Mouse (Mus musculus): ENCODE results near the gene Mroh9. TPM values are rescaled to one million over a fixed set of nuclear protein-coding genes. Genes with fewer than 3 reads are reported as not detected.

The Mroh9 gene
- total and polyA plus RNA-seq, 3 experiments, result not detected

- Histone ChIP-seq H3K9me3 (replicated peaks; ENCODE audit: low read length) (no peaks in the 10 kb centered on the region), H3K36me3 (replicated peaks in 1 of 2; ENCODE audit: control insufficient read depth in 1 of 2, insufficient read depth in 1 of 2, low read length in 1 of 2) (no peaks in the 10 kb centered on the region), H3K4me2 (ENCODE audit: insufficient read depth, low read depth, poor library complexity, severe bottlenecking) (no peak overlapping the region), H3K4me3 (replicated peaks in 1 of 3; ENCODE audit: low read depth in 2 of 3, low read length in 2 of 3, poor library complexity in 1 of 3) (no peak overlapping the region), H3K4me1 (ENCODE audit: control insufficient read depth in 1 of 2, insufficient read depth in 2 of 2) (no peaks in the 10 kb centered on the region), H3K79me2 (replicated peaks; ENCODE audit: control insufficient read depth, extremely low read depth, insufficient read depth, poor library complexity, severe bottlenecking) (no peaks in the 10 kb centered on the region), H3K27ac (ENCODE audit: insufficient read depth, low read depth) (no peak overlapping the region), H3K9ac (ENCODE audit: insufficient read depth, low read depth) (no peak overlapping the region), H3K27me3 (replicated peaks) (no peaks in the 10 kb centered on the region)
- TF ChIP-seq CTCF (conservative IDR thresholded peaks at IDR 0.05 in 1 of 2, IDR thresholded peaks at IDR 0.05 in 1 of 2; ENCODE audit: low read depth in 2 of 2, low read length in 2 of 2), result peak in 1 of 2 experiments; percentile 57; a peak in 2 of 4 replicates
- TF ChIP-seq SMC3 (IDR thresholded peaks at IDR 0.05; ENCODE audit: low read depth, low read length), result peak; percentile 32; the same call in 1 of the 2 replicates
- peak; percentile 59 for TF ChIP-seq RAD21 (IDR thresholded peaks at IDR 0.05; ENCODE audit: low read depth, low read length)
- TF ChIP-seq USF2 (conservative IDR thresholded peaks at IDR 0.05; ENCODE audit: low read depth, low read length), result no peak
- dilution Hi-C loops (cut with MboI; ENCODE audit: extremely low pct_ligation_motif_present, extremely low pct_unique_long_range_greater_than_20kb, low sequenced_read_pairs), result no loop called here
- DNase-seq (ENCODE audit: extremely low read depth), result peak; percentile 17
- in situ Hi-C loops (cut with MboI; ENCODE audit: low pct_ligation_motif_present, low pct_unique_long_range_greater_than_20kb, low sequenced_read_pairs), result no loop called here
These were observed 28.1 kb downstream of the Mroh9 start for GRCm38 (mm10) chr1:163057363-163057762.

GRCm38 (mm10) chr1:163055629-163056028 lies 29.8 kb downstream of the Mroh9 start:
- H3K4me2 ChIP-seq (ENCODE audit: insufficient read depth, low read depth, poor library complexity, severe bottlenecking), result no peak overlapping the region
- H3K4me3 ChIP-seq (replicated peaks in 1 of 3; ENCODE audit: low read depth in 2 of 3, low read length in 2 of 3, poor library complexity in 1 of 3), result no peak overlapping the region
- H3K4me1 ChIP-seq (ENCODE audit: control insufficient read depth in 1 of 2, insufficient read depth in 2 of 2), result no peaks in the 10 kb centered on the region
- H3K79me2 ChIP-seq (replicated peaks; ENCODE audit: control insufficient read depth, extremely low read depth, insufficient read depth, poor library complexity, severe bottlenecking), result no peaks in the 10 kb centered on the region
- no peaks in the 10 kb centered on the region for H3K27me3 ChIP-seq (replicated peaks)
- no peaks in the 10 kb centered on the region for H3K36me3 ChIP-seq (replicated peaks in 1 of 2; ENCODE audit: control insufficient read depth in 1 of 2, insufficient read depth in 1 of 2, low read length in 1 of 2)
- dilution Hi-C loops (cut with MboI; ENCODE audit: extremely low pct_ligation_motif_present, extremely low pct_unique_long_range_greater_than_20kb, low sequenced_read_pairs) (no loop called here), in situ Hi-C loops (cut with MboI; ENCODE audit: low pct_ligation_motif_present, low pct_unique_long_range_greater_than_20kb, low sequenced_read_pairs) (no loop called here)
- H3K9me3 ChIP-seq (replicated peaks; ENCODE audit: low read length), result no peaks in the 10 kb centered on the region
- H3K27ac ChIP-seq (ENCODE audit: insufficient read depth, low read depth), result no peak overlapping the region
- TF ChIP-seq CHD2 (IDR thresholded peaks at IDR 0.05; ENCODE audit: low read length) (no peak), ZC3H11A (IDR thresholded peaks at IDR 0.05; ENCODE audit: low read depth, low read length) (no peak), POLR2AphosphoS2 (IDR thresholded peaks at IDR 0.05; ENCODE audit: low read depth, low read length) (no peak), ZKSCAN1 (IDR thresholded peaks at IDR 0.05; ENCODE audit: borderline replicate concordance, low read depth, low read length) (no peak), RAD21 (IDR thresholded peaks at IDR 0.05; ENCODE audit: low read depth, low read length) (no peak), GABPA (IDR thresholded peaks at IDR 0.05; ENCODE audit: insufficient replicate concordance, low read depth, low read length) (no peak)
- no peak overlapping the region for H3K9ac ChIP-seq (ENCODE audit: insufficient read depth, low read depth)
- no peak for DNase-seq (ENCODE audit: extremely low read depth)

GRCm38 (mm10) chr1:163023075-163023474 lies 62.4 kb downstream of the Mroh9 start:
- H3K36me3 ChIP-seq (replicated peaks in 1 of 2; ENCODE audit: control insufficient read depth in 1 of 2, insufficient read depth in 1 of 2, low read length in 1 of 2), result no peaks in the 10 kb centered on the region
- no peaks in the 10 kb centered on the region for H3K27me3 ChIP-seq (replicated peaks)
- no peak overlapping the region for H3K4me2 ChIP-seq (ENCODE audit: insufficient read depth, low read depth, poor library complexity, severe bottlenecking)
- H3K79me2 ChIP-seq (replicated peaks; ENCODE audit: control insufficient read depth, extremely low read depth, insufficient read depth, poor library complexity, severe bottlenecking), result no peaks in the 10 kb centered on the region
- DNase-seq (ENCODE audit: extremely low read depth), result no peak
- H3K4me1 ChIP-seq (ENCODE audit: control insufficient read depth in 1 of 2, insufficient read depth in 2 of 2), result no peaks in the 10 kb centered on the region
- in situ Hi-C loops (cut with MboI; ENCODE audit: low pct_ligation_motif_present, low pct_unique_long_range_greater_than_20kb, low sequenced_read_pairs), result no loop called here
- no peak overlapping the region for H3K4me3 ChIP-seq (replicated peaks in 1 of 3; ENCODE audit: low read depth in 2 of 3, low read length in 2 of 3, poor library complexity in 1 of 3)
- no peaks in the 10 kb centered on the region for H3K9me3 ChIP-seq (replicated peaks; ENCODE audit: low read length)
- dilution Hi-C loops (cut with MboI; ENCODE audit: extremely low pct_ligation_motif_present, extremely low pct_unique_long_range_greater_than_20kb, low sequenced_read_pairs), result no loop called here
- no peak overlapping the region for H3K27ac ChIP-seq (ENCODE audit: insufficient read depth, low read depth)
- H3K9ac ChIP-seq (ENCODE audit: insufficient read depth, low read depth), result no peak overlapping the region
- TF ChIP-seq POLR2AphosphoS2 (IDR thresholded peaks at IDR 0.05; ENCODE audit: low read depth, low read length) (no peak), ZMIZ1 (IDR thresholded peaks at IDR 0.05; ENCODE audit: low read depth, low read length) (no peak), MYC (IDR thresholded peaks at IDR 0.05; ENCODE audit: low read depth, low read length) (no peak), RCOR1 (conservative IDR thresholded peaks at IDR 0.05; ENCODE audit: low read depth, low read length) (no peak), MAX (IDR thresholded peaks at IDR 0.05; ENCODE audit: low read length) (no peak), RAD21 (IDR thresholded peaks at IDR 0.05; ENCODE audit: low read depth, low read length) (no peak), POLR2A (IDR thresholded peaks at IDR 0.05; ENCODE audit: low read depth, low read length) (no peak)
